Mouse (Mus musculus) hindbrain, embryonic 13.5 days (tissue): Measurements from ENCODE around the gene Iqsec1. TPM values are rescaled to one million over a fixed set of nuclear protein-coding genes. Genes with fewer than 3 reads are reported as not detected.
"Not testable (repeated sequence)": the region's sequence is repeated elsewhere in the genome, so short reads cannot be mapped to it uniquely, and the experiment has no call there.

ENCODE experiments used
- ATAC-seq: fragments of 200-750 bp; cut with Nextera tagmentation; 2 replicates; pipeline ENCODE4 v1.8.0; 2017; ENCODE audit warnings: moderate TSS enrichment; ENCODE audit not compliant: low FRiP score
- H3K27ac ChIP-seq: fragments of 300-500 bp; sonication (generic); 2 replicates; pipeline ENCODE4 v1.5.1; 2015; ENCODE audit warnings: inconsistent platforms, mild to moderate bottlenecking, moderate library complexity
- H3K27me3 ChIP-seq: fragments of 300-500 bp; sonication (generic); 2 replicates; pipeline ENCODE4 v1.6.1; 2015; ENCODE audit warnings: mild to moderate bottlenecking, inconsistent platforms
- H3K36me3 ChIP-seq: fragments of 300-500 bp; sonication (generic); 2 replicates; pipeline ENCODE4 v1.6.1; 2015; ENCODE audit warnings: mild to moderate bottlenecking, inconsistent platforms
- H3K4me1 ChIP-seq: fragments of 300-500 bp; sonication (generic); replicated peaks from 2 replicates; pipeline ENCODE4 v1.6.1; 2015; ENCODE audit warnings: inconsistent platforms
- H3K4me2 ChIP-seq: fragments of 300-500 bp; sonication (generic); 2 replicates; pipeline ENCODE4 v1.6.1; 2015; ENCODE audit warnings: inconsistent platforms, mild to moderate bottlenecking, moderate library complexity
- H3K4me3 ChIP-seq: fragments of 300-500 bp; sonication (generic); 2 replicates; pipeline ENCODE4 v1.5.1; 2015; ENCODE audit warnings: mild to moderate bottlenecking, inconsistent platforms
- H3K9ac ChIP-seq: fragments of 300-500 bp; sonication (generic); 2 replicates; pipeline ENCODE4 v1.6.1; 2015; ENCODE audit warnings: mild to moderate bottlenecking, inconsistent platforms
- H3K9me3 ChIP-seq: fragments of 300-500 bp; sonication (generic); 2 replicates; pipeline ENCODE4 v1.6.1; 2016; ENCODE audit warnings: inconsistent platforms
- WGBS: fragments of 180-500 bp; shearing (Covaris S2); methylation state at CpG from one replicate; pipeline ENCODE4 v1.1.7; 2015; 5-methylcytosine and 5-hydroxymethylcytosine counted together
- polyA plus RNA-seq: library from polyadenylated mRNA; unstranded; fragments of >200 nt; fragmentation: Nextera tagmentation; extraction: Ambion mirVana; gene quantifications from 2 replicates; pipeline ENCODE4 v1.2.1, GENCODE M21; 2015

Gene Iqsec1
- polyA plus RNA-seq, 1 experiment from 2014 or later, result 20.6 TPM

DNA sequence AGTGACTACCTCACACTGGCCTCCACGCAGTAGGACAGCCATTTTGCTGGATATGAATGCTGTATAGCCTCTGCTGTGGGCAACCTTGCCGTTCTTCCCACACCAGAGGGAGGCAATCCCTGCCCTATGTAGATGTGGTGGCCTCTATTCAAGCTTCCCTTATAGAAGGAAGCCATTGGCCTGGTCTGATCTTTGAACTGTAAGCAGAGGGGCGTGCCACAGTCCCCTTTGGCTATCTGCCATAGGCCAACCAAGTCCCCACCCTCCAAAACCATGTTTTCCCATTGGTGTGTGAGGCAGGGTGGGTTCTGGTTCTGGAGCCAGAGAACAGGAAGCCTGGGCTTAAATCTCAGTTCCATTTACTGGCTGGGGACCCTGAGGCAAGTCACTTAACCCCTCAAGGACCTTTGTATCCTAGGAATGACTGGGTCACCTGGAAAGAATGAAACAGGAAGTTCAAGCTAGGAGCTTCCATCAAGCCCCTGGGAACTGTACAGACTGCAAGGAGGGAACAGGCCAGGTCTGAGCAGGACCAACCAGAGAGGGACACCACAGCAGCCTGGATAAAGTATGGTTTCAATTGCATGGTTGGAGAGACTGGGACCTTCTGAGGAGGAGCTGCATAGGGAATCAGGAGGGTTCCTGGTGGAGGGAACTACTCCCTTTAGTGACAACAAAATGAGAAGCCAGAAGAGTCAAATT is 304.5 kb downstream of the Iqsec1 start:
- Histone ChIP-seq H3K27ac (no peak overlapping the region), H3K27me3 (no peaks in the 10 kb centered on the region), H3K4me3 (no peak overlapping the region), H3K36me3 (peaks cover 49% of the 10 kb centered on the region), H3K9me3 (no peaks in the 10 kb centered on the region), H3K4me1 (peaks cover 23% of the 10 kb centered on the region), H3K9ac (no peak overlapping the region), H3K4me2 (no peak overlapping the region)
- 92% methylated on average over 3 of the region's 3 CpGs for WGBS
- no peak for ATAC-seq

GRCm38 (mm10) chr6:90680401-90680800 is 308.1 kb downstream of the Iqsec1 start:
- Histone ChIP-seq H3K9me3 (no peaks in the 10 kb centered on the region), H3K9ac (no peak overlapping the region), H3K27ac (no peak overlapping the region), H3K36me3 (peaks cover 67% of the 10 kb centered on the region), H3K27me3 (no peaks in the 10 kb centered on the region), H3K4me3 (no peak overlapping the region), H3K4me1 (peaks cover 4% of the 10 kb centered on the region), H3K4me2 (no peak overlapping the region)
- WGBS, result 88% methylated on average over 12 of the region's 12 CpGs
- no peak for ATAC-seq

DNA sequence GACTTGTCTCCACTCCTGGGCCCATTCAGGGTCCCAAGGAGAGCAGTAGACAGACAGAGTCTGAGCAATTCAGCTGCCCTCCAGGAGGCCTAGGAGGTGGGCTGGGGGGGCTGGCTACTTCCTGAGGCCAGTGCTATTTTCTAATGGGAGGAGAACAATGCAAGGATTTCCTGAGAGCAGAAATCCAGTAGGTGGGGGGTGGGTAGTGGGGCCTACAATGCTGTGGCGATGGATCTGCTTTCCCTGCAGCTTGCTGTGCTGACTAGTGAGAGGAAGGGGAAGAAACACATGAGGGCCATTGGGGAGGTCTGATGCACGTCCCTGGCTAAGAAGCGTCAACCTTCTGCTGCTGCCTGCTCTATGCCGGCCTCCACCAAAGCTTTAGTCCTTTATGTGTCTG is 309.7 kb downstream of the Iqsec1 start:
- Histone ChIP-seq H3K4me3 (no peak overlapping the region), H3K9me3 (no peaks in the 10 kb centered on the region), H3K4me1 (no peaks in the 10 kb centered on the region), H3K9ac (no peak overlapping the region), H3K36me3 (peaks cover 80% of the 10 kb centered on the region), H3K27ac (0 out of 2 replicates have a peak overlapping the region, but pooled peaks have one; percentile 23), H3K4me2 (no peak overlapping the region), H3K27me3 (no peaks in the 10 kb centered on the region)
- WGBS, result 71% methylated on average over 4 of the region's 4 CpGs
- ATAC-seq, result no peak

DNA sequence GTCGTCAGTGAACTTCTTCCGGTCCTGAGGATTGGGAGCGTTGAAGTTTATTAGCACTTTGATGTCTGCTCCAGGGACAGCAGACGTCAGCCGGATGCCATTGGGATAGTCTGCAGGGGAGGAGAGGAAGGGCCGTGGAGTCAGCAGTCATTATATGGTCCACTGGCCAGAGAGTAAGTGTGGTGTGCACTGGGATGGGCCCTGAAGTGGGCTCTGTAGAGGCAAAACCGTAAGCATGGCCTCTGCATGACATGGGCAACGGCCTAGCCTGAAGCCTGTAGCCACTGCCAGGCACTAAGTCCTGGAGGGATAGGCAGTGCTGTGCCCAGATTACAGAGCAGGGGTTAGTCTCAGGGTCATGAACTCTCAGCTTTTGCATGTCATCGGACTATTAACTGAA is 319.8 kb downstream of the Iqsec1 start:
- ATAC-seq, result no peak
- Histone ChIP-seq H3K4me2 (no peak overlapping the region), H3K36me3 (peaks cover 100% of the 10 kb centered on the region), H3K9ac (no peak overlapping the region), H3K27ac (no peak overlapping the region), H3K4me1 (no peaks in the 10 kb centered on the region), H3K27me3 (no peaks in the 10 kb centered on the region), H3K4me3 (no peak overlapping the region), H3K9me3 (no peaks in the 10 kb centered on the region)
- WGBS, result 91% methylated on average over 9 of the region's 9 CpGs

DNA sequence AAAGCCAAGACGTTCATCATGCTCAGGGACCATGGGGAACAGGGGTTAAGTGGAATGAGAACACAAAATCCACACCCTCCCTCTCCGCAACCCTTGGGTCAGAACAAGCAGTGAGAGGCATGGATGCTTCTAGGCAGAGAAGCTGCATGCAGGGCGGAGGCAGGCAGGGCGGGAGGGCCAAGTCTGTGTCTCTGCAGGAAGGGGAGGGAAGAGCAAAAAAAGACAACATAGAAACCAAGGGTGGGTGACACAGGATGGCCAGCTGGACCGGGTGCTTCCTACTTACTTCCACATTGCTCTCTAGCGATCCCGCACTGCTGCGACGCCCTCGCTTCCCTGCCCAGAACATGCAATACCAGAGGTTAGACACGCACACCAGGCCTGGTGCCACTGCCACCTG is 324.7 kb downstream of the Iqsec1 start:
- Histone ChIP-seq H3K27me3 (no peaks in the 10 kb centered on the region), H3K36me3 (peaks cover 83% of the 10 kb centered on the region), H3K4me3 (no peak overlapping the region), H3K4me2 (no peak overlapping the region), H3K4me1 (peaks cover 12% of the 10 kb centered on the region), H3K27ac (no peak overlapping the region; the same call in 1 of the 2 replicates), H3K9ac (no peak overlapping the region), H3K9me3 (no peaks in the 10 kb centered on the region)
- no peak for ATAC-seq
- 83% methylated on average over 11 of the region's 11 CpGs for WGBS

DNA sequence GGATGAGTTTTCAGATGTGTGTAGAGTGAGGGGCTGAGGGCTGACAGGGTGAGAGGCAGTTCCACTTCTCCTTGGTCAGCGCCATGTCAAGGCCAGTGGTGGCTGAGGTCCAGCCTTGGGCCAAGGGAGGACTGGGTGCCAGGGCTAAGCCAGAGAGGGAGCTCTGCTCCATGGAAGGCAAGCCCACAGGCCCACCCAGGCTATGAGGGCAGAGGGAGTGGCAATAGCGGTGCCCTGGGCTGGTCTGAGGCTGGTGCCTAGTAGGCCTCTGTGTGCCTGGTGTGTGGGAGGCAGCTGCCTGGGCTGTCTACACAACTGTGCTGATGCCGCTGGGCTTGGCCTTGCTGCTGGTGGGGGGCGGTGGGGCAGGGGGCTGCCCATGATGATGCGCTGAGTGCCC is 326.3 kb downstream of the Iqsec1 start:
- WGBS, result 98% methylated on average over 5 of the region's 5 CpGs
- peaks cover 12% of the 10 kb centered on the region for H3K4me1 ChIP-seq
- ATAC-seq, result no peak
- peaks cover 68% of the 10 kb centered on the region for H3K36me3 ChIP-seq
- H3K4me2 ChIP-seq, result no peak overlapping the region
- no peak overlapping the region for H3K4me3 ChIP-seq
- H3K9me3 ChIP-seq, result no peaks in the 10 kb centered on the region
- no peak overlapping the region; the same call in 1 of the 2 replicates for H3K9ac ChIP-seq
- no peak overlapping the region for H3K27ac ChIP-seq
- H3K27me3 ChIP-seq, result no peaks in the 10 kb centered on the region

GRCm38 (mm10) chr6:90661029-90661399 is 327.5 kb downstream of the Iqsec1 start:
- no peak overlapping the region for H3K4me3 ChIP-seq
- WGBS, result 90% methylated on average over 11 of the region's 11 CpGs
- H3K27ac ChIP-seq, result peak overlapping the region; percentile 35; the same call in 1 of the 2 replicates
- H3K4me1 ChIP-seq, result peaks cover 12% of the 10 kb centered on the region
- no peak overlapping the region for H3K9ac ChIP-seq
- H3K27me3 ChIP-seq, result no peaks in the 10 kb centered on the region
- ATAC-seq, result no peak
- peaks cover 56% of the 10 kb centered on the region for H3K36me3 ChIP-seq
- no peak overlapping the region for H3K4me2 ChIP-seq
- H3K9me3 ChIP-seq, result no peaks in the 10 kb centered on the region

DNA sequence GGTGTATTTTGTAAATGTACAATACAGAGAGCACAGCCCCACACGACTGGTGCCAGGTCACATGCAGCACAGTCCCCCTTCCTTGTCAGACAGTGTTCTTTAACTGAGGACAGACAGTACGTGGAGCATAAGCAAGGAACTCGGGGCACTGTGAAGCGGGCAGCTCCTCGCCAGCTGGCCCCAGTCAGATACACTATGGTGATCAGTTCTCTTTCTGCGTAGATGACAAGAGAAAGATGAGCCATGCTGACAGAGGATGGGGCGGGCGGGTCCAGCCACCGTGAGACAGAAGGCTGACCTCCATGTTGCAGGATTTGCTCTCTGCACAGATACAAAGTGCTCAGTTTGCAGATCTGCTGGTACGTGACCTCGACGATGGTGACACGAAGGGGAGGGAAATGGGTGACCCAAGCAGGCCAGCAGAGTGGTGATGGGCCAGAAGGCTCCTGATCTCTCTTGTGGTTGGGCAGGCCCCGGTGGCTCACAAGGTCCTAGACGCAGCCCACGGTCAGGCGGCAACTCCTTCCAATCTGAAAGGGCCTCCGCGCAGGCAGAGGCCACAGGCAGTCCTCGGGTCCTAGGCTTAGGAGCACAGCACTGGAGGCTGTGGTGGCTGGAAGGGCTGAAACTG is 328.0 kb downstream of the Iqsec1 start:
- Histone ChIP-seq H3K4me2 (no peak overlapping the region), H3K9me3 (no peaks in the 10 kb centered on the region), H3K4me1 (peaks cover 12% of the 10 kb centered on the region), H3K9ac (0 out of 2 replicates have a peak overlapping the region, but pooled peaks have one; percentile 13), H3K36me3 (peaks cover 51% of the 10 kb centered on the region), H3K27me3 (no peaks in the 10 kb centered on the region), H3K4me3 (no peak overlapping the region), H3K27ac (peak overlapping the region; percentile 35; the same call in 1 of the 2 replicates)
- ATAC-seq, result no peak
- 81% methylated on average over 20 of the region's 20 CpGs for WGBS

GRCm38 (mm10) chr6:90659913-90660312 is 328.6 kb downstream of the Iqsec1 start:
- H3K27ac ChIP-seq, result no peak overlapping the region
- ATAC-seq, result no peak
- peaks cover 45% of the 10 kb centered on the region for H3K36me3 ChIP-seq
- H3K4me3 ChIP-seq, result no peak overlapping the region
- H3K27me3 ChIP-seq, result no peaks in the 10 kb centered on the region
- H3K9ac ChIP-seq, result no peak overlapping the region
- WGBS, result 76% methylated on average over 2 of the region's 2 CpGs
- peaks cover 12% of the 10 kb centered on the region for H3K4me1 ChIP-seq
- no peaks in the 10 kb centered on the region for H3K9me3 ChIP-seq
- no peak overlapping the region for H3K4me2 ChIP-seq

GRCm38 (mm10) chr6:90656344-90656850 is 332.1 kb downstream of the Iqsec1 start:
- peaks cover 13% of the 10 kb centered on the region for H3K36me3 ChIP-seq
- H3K9me3 ChIP-seq, ATAC-seq, H3K27me3 ChIP-seq, H3K4me2 ChIP-seq, H3K4me3 ChIP-seq, H3K9ac ChIP-seq, H3K27ac ChIP-seq: not testable (repeated sequence)
- H3K4me1 ChIP-seq, result peaks cover 12% of the 10 kb centered on the region
- 84% methylated on average over 2 of the region's 2 CpGs for WGBS

GRCm38 (mm10) chr6:90653736-90654135 is 334.7 kb downstream of the Iqsec1 start:
- Histone ChIP-seq H3K9ac (no peak overlapping the region), H3K4me2 (no peak overlapping the region), H3K9me3 (no peaks in the 10 kb centered on the region), H3K4me3 (no peak overlapping the region), H3K4me1 (no peaks in the 10 kb centered on the region), H3K27ac (no peak overlapping the region), H3K27me3 (no peaks in the 10 kb centered on the region), H3K36me3 (no peaks in the 10 kb centered on the region)
- WGBS, result 67% methylated on average over 2 of the region's 2 CpGs
- ATAC-seq, result no peak

- ATAC-seq, result no peak
- WGBS, result 52% methylated on average over 1 of the region's 1 CpGs
- no peaks in the 10 kb centered on the region for H3K9me3 ChIP-seq
- H3K9ac ChIP-seq, result no peak overlapping the region
- H3K4me3 ChIP-seq, result no peak overlapping the region
- no peak overlapping the region for H3K4me2 ChIP-seq
- no peak overlapping the region for H3K27ac ChIP-seq
- H3K27me3 ChIP-seq, result no peaks in the 10 kb centered on the region
- H3K36me3 ChIP-seq, result no peaks in the 10 kb centered on the region
- peaks cover under 1% of the 10 kb centered on the region for H3K4me1 ChIP-seq
Measured at GRCm38 (mm10) chr6:90650634-90651033, 337.9 kb downstream of the Iqsec1 start.

GRCm38 (mm10) chr6:90649279-90649678 is 339.2 kb downstream of the Iqsec1 start:
- no peaks in the 10 kb centered on the region for H3K9me3 ChIP-seq
- no peak overlapping the region for H3K4me3 ChIP-seq
- no peak overlapping the region for H3K9ac ChIP-seq
- H3K27me3 ChIP-seq, result no peaks in the 10 kb centered on the region
- peaks cover 13% of the 10 kb centered on the region for H3K4me1 ChIP-seq
- no peaks in the 10 kb centered on the region for H3K36me3 ChIP-seq
- no peak overlapping the region for H3K27ac ChIP-seq
- ATAC-seq, result no peak
- 65% methylated on average over 4 of the region's 4 CpGs for WGBS
- no peak overlapping the region for H3K4me2 ChIP-seq
